Mouse (Mus musculus) A20 (cell line): ENCODE results near the gene Trio.

Experiments
- DNase-seq: peaks from one replicate; pipeline ENCODE4 v3.0.0-alpha.2; 2011; ENCODE audit warnings: low read depth, low spot score

Gene Trio

DNA sequence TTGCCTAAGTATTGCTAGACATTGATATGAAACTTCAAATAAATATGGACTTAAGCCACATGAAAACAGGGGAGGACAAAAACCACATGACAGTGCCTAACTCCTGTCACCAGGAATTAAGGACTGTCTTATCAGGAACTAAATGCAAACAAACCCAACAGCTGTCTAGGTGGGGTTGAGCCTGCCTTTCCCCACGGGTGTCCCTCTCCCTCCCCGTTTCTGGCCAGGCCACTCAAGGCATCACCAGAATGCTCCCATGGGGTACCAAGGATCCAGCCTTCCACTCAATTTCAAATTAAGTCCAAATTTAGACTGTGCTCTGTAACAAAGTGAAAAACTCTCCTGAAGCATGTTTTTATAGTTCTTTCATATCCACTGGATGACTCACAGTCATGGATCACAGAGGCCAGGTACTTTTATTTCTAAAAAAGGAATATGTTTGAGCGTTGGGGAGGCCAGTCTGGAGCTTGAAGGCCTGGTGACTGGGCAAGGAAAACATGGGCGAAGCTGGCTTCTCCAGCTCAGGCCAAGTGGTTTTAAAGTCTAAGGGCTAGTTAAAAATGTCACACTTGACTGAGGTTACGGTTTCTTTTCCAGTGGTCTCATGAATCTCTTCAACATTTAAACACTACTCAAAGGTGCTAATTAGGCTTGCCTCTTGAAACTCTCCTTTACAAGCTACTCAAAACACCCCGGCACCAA, 33.6 kb downstream of the Trio start:
- no peak for DNase-seq

DNA sequence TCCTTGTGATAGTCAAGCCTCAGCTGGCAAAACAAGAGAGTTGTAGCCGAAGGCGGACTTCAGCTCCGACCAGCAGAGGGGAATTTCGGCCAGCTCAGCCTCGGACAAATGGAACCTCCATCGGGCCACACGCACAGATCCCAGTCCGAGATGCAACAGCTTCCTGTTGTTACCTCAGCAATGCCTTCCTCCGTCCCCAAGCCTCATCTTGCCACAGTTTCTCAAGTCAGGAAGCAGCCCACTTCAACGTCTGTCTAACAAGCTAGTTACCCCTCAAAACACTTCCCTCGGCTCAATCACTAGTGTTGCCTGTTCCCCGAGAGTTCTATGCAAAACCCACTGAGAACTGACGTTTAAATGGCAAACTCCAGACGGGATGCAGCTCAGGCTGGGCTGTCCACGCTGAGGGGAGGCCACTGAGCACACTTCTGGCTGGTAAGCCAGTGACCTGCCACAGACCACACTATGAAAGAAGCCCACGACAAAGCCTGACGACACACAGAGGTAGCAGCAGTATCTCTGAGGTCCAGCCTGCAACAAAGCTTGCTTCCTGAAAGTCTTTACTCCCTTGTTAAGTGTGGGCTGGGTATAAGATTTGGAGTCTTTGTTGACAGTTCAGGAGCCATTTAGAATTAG, 34.5 kb downstream of the Trio start:
- DNase-seq, result no peak

DNA sequence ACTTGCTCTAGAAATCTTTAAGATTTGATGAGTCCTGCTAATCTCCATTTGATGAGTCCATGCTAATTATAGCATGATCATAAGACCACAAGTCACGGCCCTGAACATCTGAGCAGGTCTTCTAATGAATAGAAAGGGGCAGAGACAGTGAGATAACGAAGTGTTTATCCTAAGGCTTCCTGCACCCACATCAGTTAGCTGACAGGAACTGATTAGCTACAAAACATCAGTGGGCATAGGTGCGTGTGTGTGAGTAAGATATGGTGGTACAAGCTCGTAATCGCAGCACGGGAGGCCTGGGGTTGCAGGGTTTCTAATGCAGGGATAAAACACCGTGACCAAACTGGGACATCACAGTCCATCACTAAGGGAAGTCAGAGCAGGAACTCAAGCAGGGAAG, 37.7 kb downstream of the Trio start:
- DNase-seq, result no peak

DNA sequence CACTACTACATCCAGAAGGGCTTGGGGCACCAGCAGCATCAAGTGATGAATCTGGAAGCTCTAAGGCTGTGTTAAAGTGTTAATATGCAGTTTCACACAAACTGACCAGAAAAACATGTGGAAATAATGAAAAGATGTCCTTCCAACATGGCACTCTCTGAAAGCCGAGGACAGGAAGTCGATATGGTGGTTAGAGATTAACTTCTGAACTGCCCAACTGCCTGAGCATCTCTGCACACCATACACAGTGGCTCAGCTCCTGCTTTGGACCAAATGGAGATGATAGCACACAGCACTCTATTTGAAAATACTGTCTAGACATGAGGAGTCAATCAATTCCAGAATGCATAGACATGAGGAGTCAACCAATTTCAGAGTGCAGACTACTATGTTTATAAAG, 40.8 kb downstream of the Trio start:
- DNase-seq, result no peak

DNA sequence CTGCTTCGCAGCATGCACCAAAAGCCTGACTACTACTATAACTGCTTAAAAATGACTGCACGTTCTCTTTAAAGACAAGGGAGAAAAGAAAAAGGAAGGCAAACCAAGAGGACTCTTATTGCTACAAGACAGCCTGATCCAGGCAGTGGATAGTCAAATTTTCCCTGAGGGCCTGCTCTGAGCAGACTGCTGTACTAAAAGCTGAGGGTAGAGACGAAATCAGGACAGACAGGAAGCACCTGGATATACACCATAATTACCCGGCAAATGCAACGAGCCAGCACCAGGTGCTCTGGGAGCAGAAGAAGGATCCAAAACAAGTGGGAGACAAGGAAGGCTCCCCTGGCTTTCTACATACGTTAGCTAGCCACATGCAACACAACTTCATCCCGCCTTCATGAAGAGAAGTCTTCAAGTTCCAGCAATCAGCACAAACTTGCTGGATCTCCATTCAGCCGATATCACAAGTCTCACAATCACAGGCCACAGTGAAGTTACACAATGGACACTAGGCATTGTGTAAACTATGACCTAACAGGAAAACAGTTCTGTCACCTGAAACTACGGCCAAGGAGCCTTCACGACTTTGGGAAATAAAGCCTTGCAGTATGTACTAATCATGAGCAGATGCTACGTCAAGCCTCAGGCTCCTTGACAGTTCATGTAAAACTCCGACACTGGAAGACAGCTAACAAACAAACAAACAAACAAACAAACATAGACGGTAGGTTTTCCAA, 43.7 kb downstream of the Trio start:
- no peak for DNase-seq

DNA sequence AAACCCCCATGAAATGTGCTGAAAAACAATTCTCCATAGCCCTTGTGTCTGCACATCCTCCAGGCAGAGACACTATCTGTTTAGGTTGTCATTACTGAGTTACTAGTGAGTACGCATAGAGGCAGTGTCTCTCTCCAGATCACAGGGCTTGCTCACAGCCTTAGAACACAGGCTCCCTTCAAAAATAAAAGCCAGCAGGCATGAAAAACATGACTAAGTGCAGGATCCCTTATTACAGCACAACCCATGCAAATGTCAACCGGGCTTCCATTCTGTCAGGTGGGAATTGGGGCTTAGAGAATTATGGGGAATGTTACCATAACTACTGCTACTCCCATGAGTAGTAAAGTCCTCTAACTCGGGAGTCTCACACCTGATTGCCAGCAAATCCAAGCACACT, 44.4 kb downstream of the Trio start:
- DNase-seq, result no peak

DNA sequence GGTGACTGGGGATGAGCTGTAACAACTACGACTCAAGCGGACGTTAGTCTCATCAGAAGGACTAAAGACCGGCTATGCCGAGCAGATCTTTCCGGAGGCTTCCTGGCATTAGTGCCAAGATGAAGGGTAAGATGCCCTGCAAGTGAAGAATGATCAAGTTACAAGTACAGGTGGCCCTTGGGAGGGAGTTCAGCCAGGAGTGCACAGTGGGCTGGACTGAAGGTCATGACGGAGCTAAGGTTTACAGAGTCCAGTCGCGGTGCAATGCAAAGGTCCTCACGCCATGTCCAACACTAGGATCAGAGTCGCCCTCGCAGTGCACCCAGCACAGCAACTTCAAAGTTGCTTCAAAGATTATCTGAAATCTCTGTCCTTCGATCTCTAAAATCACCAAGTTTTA, 45.2 kb downstream of the Trio start:
- DNase-seq, result no peak

DNA sequence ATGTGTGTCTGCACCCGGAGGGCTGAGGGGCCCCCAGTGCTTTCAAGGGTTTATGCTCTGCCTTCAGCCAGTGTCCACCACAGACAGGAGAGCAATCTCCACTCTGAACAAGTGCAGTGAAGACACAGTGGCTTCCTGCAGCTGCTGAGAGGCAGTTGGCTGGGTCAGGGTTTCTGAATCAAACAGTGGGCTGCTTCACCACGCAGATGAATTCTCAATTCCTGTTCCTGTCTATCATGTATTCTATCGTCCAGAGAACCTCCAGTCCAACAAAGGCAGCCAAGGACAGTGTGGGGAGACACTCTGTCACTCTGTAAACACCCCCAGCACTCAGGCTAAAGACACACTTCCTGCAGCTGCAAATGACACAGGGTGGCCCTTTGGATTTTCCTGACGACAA, 48.7 kb downstream of the Trio start:
- no peak for DNase-seq

DNA sequence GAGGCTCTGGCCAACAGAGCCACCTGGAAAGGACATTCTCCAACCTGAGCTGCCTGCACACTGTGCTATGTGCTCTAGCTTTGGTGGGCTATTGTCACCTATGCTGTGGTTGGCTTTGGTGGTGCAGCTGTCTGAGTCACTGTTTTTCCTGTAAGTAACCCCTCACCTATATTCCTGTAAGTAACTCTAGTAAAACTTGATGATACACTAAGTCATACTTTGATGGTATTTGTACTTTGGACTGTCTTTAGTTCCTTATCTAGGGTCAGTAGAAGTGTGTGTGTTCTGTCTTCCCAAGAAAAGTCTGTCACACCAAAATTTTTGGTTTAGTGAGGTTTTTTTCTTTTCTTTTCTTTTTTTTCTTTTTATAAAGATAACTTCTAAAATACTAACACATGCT, 49.3 kb downstream of the Trio start:
- DNase-seq, result no peak

DNA sequence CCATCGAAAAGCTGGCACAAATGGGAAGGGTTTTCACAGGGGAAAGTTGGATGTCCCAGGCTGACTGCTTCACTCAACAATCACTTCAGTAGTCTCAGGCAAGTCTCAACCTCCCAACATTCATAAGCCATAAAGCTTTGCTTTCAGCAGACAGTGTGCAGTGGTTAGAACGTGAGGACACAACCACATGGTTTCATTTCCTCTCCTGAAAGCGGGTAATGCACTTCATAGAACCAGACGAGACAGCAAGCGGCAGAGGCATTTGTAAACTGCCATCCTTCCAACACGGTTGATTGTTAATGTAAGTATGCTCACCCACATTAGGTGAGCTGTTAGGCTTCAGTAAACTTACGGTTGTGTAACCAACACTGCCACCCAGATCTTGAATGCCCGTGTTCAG, 51.0 kb downstream of the Trio start:
- DNase-seq, result peak; percentile 32

DNA sequence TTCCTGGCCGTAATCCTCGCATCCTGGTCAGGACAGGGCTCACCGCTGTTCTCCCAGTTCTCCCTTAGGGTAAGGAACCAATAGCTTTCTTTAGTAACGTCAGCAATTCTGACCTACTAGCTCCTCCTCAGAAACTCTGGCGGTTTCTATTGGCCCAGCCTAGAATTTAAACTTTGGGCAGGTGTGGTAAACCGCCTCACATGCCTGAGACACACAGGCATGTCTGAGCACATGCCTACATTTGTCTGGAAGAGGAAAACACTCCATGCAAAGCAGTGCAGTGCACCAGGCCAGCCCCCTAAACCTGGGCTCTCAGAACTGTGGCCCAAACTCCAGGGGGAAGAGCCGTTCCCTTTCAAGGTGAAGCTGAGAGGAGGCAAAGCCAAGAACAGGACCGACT, 57.5 kb downstream of the Trio start:
- no peak for DNase-seq

DNA sequence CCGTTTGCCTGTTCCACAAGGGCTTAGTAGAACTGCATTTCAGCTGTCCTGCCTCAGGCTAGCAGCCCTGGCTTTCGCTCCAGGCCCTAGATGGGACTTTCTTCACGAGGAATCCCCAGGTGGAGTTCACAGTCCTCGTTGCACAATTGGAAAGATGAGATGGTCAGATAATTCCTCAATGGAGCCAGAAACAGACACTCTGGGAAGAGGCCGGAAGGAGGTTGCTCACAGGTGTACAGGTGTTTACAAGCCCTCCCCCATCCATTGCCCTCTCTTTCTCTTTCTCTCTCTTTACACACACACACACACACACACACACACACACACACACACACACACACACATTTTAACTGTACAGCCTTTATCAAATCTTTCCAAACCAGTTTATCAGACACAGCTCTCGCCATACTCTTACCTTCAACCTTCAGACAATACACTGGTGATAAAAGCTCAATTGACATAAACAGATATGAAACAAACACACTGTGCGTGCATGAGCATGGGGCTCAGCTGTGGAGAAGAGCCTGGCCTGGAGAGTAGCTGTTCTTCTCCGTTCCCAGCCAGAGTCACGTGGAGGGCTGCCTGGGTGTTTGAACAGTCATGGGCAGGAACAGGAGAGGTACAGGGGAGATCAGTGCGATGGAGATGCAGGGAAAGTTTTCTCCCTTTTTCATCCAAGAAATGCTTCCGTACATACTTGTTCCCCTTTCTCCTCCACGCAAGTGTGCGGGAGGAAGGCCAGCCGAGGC, 58.3 kb downstream of the Trio start:
- no peak for DNase-seq

DNA sequence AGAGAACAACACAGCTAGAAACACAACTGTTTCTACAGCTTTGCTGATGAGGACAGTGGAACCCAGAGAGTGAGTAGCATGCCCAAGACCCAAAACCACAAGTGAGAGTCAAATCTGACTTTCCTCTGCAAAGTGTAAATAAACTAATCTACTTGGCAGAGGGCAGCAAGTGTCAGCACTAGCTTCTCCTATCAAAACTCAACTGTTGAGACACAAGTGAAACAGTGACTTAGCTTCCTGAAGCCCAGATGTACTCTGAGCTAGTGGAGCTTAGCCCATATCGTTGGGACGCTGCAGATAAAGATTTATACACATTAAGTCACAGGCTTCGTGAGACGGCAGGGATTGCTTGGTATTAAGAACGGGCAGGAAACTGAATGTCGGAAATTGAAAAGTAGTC, 60.8 kb downstream of the Trio start:
- DNase-seq, result no peak

DNA sequence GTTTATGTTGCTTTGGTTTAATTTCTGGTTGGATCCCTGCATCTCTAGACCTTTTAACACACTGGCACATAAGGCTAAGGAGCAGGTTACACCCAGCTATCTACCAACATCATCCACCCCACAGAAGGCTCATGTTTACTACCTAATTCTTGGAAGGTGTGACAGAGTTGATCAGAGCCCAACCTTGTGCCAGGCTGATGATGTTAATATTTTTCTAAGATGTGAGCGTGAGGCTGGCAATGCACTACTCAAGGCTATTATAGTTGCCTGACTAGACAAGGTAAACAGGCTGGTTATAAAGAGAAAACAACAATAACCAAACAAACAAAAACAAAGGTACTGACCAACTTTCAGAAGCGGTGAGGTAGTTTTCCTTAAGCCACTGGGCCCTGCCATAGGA, 62.1 kb downstream of the Trio start:
- DNase-seq, result no peak

DNA sequence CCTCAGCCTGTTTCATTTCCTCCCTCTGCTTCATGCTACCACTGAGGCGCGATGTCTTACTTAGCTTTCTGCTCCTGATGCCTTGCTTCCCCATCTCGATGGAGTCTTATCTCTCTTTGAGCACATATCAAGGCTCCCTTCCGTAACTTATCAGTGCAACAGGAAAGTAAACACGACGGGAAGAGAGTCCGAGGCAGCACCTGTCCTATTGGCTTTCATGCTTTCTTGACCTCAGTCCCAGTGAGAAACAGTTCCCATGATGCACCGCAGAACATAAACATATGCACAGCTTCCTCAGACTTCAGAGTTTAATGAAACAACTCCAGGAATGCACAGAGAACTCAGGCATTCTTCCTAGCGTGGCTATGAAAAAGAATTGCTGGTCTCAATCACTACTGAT, 65.0 kb downstream of the Trio start:
- DNase-seq, result peak; percentile 20

DNA sequence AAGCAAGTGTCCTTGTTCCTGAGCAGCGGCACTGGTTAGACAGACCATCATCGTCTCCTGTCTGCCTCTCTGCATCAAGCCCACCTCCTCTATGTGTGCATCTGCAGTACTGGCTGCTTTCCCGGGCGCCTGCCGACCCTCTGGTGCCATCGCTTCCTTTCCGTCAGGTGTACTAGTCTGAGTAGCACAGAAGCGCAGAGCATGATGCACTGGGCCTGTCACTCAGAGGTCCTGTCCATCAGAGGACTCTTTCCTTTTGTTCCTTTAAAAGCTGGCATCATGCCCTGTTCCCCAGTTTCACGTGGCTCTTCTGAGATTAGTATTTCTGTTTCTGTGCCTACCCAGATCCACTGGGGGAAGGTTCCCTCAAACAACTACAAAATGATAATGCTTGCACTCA, 67.8 kb downstream of the Trio start:
- DNase-seq, result no peak

DNA sequence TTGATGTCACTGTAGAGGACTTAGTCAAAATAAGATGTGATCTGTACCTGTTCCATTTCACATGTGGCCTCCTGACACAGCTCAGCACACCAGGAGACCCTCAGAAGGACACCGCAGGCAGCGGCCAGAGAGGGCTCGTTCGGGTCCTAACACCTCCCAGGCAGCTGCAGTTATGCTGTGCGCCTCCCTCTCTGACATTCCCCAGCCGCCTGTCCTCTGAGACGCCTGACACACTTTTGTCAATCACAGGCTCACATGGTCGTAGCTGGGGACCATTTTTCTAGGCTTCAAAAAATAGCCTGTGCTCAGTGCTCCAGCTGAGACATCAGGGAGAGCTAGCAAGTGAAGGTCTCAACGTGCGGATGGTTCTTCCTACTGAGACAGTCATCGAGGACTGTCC, 70.0 kb downstream of the Trio start:
- no peak for DNase-seq

DNA sequence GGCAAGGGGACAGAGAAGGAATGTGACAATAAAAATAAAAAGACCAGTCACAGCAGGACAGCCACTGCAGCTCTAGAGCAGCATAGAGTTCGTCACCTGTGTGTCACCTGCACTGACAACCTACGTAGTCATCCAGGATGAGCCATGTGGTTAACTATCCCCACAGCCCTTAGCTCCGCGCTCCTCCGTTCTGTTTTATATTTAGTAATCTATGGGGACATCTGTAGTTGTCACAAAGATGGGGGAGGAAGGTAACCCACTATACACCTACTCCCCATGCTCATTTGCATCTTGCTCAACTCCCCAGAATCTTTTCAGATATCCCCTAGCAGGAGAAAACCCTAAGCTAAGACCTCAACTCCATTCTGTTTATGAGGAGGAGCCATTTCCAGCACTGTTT, 71.3 kb downstream of the Trio start:
- DNase-seq, result no peak

DNA sequence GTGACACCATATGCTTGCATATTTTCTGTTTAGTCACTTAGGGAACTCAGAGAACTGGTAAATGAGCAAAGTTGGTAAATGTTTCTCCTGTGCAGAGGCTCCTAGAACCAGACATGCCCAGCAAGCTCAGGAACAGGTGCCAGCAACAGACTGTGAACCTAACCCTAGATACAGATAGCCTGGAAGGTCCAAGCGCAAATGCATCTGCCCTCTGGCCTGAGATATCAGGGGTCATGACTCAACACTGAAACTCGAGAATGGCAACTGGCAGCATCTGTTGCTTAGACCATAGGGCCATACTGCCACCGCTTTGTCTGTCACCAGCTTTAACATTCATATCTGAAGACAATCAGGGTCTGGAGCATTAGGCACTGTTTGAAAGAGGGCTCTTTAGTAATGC, 72.1 kb downstream of the Trio start:
- DNase-seq, result no peak

DNA sequence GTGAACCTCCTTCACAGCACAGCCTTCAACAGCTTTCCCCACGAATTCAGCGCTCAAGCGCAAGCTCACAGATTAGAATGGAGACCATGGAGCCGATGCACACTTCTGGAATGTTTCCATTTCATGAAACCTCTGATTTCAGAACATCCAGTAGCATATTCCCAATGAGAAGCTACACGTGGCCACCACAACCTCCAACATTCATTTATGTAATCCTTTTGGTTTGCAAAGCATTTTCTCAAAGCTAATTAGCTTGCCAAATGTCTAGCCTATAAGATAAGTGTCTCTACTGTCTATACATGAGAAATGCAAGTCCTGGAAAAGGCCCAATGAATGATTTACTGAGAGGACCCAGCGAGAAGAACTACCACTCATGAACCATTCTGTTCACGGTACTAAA, 74.5 kb downstream of the Trio start:
- no peak for DNase-seq

DNA sequence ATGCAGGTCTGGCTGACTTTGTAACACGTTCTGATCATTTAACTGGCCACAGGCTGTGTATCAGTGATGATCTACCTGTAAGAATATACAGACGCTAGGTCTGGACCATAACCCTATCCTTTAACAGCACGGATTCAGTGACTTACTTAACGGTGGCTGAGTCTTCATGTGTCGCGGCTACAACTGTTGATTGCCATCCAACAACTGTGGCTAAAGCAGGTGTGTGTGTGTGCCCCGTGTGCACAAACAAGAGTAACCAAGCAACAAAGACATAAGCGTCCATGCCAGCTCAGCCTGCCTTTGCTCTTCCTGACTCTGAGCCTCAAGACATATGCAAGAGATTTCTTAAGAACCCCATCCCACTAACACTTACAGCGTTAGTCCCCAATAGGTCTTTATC, 76.5 kb downstream of the Trio start:
- DNase-seq, result no peak

DNA sequence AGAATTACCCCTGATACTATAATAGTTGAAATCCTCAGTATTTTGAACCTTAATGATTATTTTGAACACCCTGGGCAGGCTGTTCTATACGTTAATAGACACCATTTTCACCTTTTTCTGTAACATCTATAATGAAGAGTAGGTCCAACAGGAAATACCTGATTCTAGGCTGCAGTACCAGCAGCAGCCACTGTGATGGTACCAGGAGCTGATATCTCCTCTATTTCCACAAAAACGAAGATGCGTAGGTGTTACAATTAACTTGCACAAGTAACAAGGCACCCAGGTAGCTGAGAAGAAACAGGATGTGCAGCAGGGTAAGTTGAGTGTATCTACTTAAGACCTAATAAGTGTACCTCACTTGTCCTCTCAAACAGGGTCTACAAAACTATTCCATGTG, 77.8 kb downstream of the Trio start:
- DNase-seq, result no peak
